Mouse (Mus musculus): Measurements from ENCODE around the gene Tbc1d22a.

GRCm38 (mm10) chr15:86220229-86220630 is 6.0 kb downstream of the Tbc1d22a start:
- TF ChIP-seq POLR2A (IDR thresholded peaks at IDR 0.05; ENCODE audit: borderline replicate concordance, control insufficient read depth, low read depth, low read length) (no peak), CTCF (IDR thresholded peaks at IDR 0.05; ENCODE audit: control insufficient read depth, insufficient read depth, low read length) (no peak)

Measured in bone marrow, adult 2 months (tissue).